Mouse (Mus musculus): ENCODE measurements around the gene Dmpk.

DNA sequence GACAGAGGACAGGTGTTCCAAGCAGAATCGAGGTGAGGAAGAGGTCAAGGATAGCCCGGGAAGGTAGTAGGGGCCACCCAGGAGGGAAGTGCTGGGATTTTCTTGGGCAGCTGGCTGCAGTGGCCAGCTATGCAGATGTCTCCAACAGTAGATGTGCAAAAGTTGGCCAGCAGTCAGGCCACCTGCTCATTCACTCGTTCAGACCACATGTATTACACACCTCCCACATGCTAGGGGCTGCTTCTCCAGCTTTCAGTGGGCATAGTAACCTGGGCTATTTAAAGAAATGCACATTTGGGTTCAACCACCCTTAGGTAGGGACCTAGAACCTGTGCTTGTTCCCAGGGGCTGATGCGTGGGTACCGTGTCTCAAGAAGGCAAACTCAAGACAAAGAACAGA is 44.1 kb downstream of the Dmpk start:
- TF ChIP-seq POLR2A (IDR thresholded peaks at IDR 0.05; ENCODE audit: low read depth, low read length): no peak
- TF ChIP-seq CTCF (conservative IDR thresholded peaks at IDR 0.05; ENCODE audit: insufficient read depth, insufficient read length, low read depth, low read length): no peak

Data from kidney, adult 2 months (tissue).